Mouse (Mus musculus): ENCODE data around the gene Bahcc1. TPM values are rescaled to one million over a fixed set of nuclear protein-coding genes. Genes with fewer than 3 reads are reported as not detected.
A peak's percentile ranks its signal among the peaks of the same experiment; 100 is the strongest.

Bahcc1 gene
- total RNA-seq, 1 experiment from 2014 or later, result 12.4 TPM

DNA sequence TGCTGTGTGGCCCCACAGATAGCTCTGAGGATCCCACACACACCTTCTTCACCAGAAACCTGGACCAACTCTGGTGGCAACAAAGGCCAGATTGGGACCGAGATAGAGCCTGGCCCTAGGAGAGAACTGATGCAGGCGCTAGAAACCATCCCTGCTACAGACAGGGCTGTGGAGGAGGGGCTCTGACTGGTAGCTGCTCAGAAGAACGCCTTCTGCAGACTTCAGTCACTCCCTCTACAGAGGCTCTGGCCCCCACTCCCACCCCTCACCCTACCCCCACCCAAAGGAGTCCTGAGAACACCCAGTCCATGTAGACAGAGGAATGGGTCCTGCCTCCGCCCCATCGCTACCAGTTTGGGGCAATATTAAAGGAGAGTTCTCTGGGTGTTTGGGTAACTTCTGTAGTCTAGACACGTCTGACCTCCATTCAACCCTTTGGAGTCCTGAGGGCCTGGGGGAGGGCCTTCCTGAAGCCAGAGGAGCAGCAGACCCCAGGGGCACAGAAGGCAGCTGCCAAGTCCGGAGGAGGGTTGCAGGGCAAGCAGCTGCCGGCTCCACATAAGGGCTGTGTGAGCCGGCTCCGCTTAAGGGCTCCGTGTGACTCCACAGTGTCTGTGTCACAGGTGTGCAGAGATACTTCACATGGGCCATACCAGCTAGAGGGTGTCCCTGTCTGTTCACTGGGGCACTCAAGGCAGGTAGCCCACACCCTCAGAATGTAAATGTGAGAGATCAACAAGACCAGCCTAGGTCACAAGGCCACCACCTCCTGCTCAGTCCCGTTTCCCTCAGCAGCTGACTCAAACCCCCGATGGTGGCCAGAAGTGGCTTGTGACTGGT is 63.8 kb downstream of the Bahcc1 start:
- DNase-seq, result no peak

DNA sequence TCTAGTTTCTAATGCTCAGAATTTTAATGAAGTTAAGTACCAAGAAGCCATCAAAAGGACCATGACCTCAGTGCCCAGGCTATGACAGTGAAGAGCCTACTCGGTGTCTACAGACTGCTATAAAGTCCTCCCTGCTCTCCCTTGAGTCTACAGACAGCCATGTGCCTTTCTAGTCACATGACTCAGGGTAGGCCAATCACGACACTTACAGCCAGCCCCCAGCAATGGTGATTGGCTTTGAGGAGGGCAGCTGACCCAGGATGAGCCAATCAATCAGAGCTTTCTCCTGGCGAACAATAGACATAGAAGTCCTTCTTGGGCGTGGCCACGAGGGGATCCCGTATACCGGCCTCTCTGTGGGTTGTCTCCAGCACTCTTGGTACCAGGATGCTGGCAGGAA is 65.0 kb downstream of the Bahcc1 start:
- DNase-seq, result no peak

DNA sequence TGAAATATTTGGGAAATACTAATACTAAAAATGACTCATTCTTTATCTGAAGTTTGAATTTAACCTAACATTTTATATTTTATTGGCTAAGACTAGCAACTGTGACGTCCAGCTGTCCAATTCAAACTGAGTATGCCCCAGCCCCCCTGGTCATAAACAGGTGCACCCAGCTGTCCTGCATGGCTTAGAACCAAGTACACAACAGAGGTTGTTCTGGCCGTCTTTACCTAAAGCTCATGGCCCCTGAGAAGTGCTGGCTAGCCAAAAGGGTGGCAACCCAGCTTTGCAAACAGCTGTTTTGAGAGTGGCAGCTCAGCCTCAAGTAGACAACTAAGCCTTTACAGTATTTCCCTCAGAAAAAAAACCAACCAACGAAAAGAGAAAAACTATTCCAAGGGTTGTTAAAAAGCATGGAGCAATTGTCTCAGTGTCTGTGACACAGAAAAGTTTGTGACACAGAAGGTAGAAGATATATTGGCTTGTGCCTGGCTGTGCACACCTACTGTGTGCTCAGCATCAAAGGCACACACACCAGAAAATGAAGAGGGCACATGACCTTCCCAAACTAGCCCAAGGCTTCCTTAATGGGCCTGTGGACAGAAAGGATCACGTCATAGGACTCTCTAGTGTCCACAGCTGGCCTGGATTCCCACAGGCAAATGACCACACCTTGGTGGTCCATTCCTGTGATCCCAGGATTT is 65.8 kb downstream of the Bahcc1 start:
- no peak for DNase-seq

DNA sequence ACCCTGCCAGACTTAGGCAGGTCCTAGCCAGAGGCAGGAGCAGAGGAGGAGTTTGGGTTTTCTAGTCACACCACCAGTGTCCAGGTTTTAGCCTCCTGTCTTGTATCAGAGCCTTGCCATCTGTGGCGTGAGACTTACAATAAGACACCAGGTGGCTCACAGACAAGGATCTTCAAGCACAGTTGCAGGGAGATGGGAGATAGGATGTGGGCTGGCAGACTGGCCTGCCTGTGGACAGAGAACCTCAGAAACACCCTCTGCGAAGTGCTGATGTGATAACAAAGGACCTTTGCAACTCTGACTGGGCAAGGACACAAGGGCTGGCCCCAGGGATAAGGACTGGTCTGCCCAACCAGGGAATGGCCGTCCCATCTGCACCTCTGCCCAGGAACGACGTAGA is 66.7 kb downstream of the Bahcc1 start:
- no peak for DNase-seq

DNA sequence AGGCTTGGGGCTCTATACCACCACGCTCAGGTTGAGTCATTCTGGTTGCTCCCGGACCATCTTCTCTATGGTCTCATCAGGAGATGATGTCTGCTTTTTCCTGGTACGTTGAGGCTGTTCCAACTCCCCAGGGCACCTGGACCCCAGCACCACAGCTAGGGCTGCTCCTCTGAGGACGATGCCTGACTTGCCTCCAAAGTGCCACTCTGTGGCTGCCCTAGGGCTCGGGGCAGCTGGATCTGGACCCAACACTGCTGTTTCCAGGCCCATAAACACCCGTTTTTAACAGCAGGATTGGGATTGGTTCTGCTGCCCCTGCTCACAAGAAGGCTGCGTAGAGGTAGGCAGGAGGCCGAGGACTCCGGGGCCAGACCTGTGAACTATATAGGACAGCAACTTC is 70.4 kb downstream of the Bahcc1 start:
- peak; percentile 3 for DNase-seq

DNA sequence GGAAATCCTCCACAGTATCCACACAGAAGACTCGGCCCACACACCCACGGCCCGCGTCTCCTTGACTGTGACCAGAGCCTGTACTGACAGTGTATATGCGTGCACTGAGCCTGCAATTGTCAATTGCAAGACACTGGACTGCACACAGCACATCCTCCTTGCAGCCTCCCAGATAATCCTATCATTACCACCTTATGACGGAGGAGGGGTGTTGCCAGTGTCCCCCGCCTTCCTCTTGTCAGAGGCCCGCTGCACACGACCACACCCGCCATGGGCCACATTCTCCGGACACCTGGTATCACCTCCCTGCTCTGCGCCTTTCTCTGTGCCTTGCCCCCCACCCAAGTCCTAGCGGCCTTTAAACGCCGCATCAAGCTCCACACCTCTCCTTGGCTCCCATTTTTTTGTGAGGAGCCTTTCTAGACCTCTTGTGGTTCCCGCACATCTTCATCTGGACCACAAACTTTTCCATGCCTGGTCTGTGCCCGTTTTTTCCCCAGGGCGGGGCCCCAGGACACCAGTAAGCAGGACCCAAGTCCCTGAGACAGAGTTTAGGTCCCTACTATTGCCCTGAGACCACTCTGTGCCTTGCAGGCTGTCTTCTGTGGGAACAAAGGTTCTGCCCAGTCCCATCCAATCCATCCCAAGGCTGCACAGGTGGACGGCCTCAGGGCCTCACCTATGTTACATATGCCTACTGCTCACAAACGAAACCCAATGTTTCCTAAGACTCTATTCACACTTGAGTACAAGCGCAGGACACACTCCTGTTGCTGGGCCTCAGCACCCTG is 71.0 kb downstream of the Bahcc1 start:
- peak; percentile 4 for DNase-seq

DNA sequence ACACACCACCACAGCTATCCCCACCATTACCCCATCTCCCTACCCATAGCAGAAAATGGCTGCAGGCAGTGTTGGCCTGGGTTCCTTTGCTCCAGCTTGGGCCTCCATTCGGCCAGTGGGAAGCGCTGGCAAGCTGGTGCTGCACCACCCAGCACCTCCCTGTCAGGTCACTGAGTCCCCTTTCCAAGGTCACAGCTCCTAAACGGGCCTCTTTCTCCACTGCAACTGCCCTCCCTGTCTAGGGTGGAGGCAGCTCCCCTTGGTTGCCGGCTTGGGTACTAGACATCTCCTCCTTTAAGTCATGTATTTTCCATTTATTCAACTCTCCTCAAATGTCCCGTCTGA is 71.6 kb downstream of the Bahcc1 start:
- DNase-seq, result peak; percentile 9

DNA sequence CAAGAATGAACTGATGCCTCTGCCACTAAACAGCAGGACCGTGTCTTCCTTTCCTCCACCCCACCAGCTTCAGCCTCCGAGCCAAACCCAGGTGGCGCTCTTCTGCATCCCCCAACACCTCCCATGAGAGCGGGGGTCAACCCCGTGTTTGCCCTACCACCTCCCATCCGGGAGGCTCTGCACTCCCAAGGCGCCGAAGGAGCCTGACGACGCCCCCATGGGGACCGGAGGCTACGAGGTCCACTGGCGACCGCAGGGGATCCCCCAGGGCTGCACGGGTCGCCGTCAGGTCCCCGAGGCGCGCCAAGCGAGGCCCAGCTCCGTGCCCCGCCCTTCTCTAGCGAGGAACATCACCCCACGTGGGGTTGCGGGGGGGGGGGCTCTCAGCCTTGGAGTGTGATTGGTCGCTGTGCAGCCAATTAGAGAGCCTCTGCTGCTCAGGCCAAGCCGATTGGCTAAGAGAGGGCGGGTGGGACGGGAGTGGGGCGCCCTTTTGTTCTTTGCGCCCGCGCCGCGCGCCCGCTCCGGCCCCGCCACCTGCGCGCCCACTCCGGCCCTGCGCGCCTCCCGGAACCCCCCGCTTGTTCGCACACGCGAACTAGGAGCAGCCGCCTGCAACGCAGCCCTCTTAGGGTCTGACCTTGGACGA is 72.3 kb downstream of the Bahcc1 start:
- DNase-seq, result peak; percentile 95

DNA sequence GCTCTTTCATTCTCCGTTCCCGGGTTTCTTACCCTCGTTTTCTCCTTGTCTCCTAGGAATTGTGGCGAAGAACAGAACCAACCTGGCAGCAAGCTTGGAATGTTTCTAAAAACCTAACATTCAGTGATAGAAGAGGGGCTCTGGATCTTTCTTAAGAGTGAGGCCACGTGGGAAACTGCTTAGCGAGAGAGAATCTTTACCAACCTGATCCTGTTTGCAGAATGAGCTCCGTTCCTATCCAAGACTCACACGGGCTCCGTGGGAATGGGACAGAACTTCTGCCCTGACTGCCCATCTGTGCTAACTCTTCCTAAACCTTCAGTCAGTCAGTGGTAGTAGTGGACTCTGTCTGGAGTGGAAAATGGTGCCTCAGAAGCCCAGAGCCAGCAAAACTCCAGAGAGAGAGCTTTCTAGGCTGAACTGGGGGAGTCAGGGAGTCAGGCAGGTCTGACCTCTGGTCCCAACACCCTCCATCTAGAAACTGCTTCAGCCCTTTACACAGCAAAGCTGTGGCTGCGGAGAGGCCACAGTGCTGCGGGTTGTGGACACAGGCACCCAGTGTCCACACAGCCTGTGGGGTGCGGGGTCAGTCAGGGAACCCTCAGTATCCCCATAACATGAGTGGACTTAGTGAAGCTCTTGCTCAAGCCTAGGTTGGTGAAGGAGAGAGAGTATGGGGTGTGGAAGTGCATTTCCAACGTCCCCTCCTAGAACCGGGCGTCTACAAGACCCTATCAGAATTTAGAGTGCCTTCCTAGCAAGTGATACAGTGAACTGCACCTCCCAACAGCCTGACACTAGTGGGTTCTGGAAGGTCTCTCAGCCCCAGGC is 73.0 kb downstream of the Bahcc1 start:
- DNase-seq, result no peak

DNA sequence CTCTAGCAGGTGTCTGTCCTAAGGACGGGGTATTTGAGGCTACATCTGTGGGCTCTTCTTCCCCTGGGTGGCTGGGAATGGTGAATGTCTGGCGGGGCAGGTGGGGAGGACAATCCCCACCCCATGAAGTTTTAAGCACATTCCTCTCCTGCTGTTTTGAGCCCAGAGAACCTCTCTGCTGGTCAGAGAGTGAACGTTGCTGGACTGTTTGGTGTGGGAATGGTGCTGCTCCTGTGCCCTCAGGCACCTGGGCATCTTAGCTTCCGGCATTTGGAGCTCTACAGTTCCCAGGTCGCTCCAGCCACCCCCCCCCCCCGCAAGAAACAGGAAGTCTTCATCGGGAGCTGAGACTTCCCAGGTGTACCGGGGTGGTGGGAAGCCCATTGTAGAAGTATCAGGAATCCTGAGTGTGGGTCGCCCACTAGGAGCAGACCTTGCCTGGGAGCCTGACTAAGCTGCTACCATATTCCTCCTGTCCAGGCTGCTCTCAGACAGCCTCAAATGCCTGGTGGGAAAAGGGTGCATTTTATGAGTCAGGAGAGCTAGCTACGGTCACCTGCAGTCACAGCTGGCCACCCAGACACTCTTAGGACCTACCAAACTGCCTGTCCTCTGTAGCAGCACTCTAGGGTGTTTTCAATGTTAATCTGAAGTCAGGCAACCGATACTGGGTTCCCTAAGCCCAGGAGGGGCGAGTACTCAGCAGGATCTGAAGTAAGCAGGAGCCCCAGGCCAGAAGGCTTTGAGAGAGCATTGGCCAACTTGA is 73.8 kb downstream of the Bahcc1 start:
- DNase-seq, result peak; percentile 3

DNA sequence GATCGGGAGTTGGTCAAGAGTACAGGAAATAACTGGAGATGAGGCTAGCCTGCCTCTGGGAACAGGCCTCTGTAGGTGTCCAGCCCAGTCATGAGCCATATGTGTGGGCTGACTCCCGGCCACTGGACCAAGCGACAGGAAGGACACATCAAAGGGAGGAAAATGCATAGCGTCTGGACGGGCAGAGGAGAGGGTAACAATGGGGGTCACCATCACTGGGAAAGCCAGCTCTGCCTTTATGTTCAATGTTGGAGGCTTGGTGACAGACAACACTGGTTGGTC is 74.3 kb downstream of the Bahcc1 start:
- DNase-seq, result no peak

DNA sequence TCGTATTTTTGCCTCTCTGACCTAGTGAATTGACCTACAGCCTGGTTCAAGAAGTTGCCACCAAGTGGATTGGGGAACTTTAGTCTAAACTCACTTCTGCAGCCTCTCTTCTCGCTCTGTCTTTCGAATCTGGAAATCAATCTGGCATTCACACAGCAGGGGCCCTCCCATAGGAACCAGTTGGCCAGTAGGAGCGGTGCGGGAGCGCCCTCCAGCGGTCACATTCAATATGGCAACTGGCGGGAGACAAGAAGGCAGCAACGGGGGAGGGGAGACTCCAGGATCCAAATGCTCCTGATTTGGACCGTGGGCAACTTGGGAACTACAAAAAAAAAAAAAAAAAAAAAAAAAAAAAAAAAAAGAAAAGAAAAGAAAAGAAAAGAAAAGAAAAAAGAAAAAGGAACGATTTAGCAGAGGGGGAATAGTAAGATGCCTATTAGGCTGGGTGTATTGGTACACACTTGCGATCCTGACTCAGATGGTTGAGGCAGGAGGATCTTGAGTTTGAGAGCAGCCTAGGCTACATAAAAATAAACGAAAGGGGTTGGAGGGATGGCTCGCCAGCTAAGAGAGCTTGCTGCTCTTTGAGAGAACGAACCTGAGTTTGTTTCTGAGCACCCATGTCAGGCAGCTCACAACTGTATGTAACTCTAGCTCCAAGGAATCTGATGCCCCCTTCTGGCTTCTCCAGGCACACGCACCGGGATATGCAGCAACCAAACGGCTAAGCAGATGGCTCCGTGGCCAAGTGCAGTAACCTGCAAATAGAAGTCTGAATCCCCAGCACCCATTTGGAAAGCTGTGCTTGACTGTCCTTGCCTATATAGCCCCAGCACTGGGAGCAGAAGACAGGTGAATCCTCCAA is 75.1 kb downstream of the Bahcc1 start:
- DNase-seq, result peak; percentile 97

DNA sequence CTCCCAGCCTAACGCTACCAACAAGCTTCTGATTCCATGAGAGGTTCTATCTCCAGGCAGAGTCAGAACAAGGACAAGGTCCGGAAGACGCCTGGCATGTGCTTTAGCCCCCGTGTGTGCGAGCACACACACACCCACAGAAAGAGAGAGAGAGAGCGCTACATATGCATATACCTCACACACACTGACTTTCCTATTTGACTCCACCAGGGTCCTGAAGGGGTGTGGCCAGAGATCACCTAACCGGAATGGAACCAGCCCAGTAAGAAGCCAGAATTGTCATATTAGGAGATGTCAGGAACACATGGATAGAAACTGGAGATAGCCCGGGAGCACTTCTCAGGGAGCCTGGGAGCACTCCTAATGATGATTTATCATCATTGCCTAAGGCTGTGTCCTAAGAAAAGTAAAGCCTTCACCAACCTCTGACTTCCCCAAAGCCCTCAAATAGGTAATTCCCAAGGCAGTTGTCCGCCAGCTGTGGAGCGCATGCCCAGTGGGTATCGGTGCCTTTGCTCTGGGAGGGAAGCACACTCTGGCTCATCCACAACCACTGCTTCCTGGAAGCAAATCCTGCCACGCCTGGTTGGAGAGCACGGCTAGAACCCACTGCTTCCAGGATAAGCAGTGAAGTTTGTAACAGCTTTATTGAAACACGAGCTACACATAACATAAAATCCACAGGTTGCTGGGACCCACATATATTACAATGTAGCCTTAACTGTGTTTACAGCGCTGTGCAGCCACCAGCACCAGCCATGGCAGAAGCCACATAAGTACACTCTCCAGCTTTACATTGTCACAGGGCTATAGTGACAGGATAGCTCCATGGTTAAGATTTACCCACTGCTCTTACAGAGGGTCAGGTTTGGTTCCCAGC is 75.9 kb downstream of the Bahcc1 start:
- no peak for DNase-seq

DNA sequence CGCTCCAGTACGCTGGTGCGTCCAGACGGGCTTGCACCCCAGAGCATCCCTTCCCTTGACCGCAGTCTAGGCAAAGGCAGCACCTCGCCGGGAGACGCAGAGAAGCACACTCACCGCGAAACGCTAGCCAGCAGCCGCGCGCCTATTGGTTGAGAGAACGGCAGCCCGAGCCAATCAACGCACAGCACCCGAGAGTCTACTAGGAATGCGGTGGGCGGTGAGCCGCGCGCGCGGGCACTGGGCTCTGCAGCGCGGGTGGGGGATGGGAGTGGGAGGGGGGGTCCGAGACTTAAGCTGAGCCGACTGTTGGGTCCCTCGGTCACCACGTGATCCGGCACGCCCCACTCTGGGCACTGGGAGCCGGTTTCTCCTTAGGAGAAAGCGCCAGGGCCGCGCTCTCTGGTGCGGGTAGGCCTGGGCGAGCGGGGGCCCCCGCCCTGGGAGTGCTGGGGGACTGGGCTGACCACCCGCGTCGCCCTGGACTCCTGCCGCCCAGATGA is 78.1 kb downstream of the Bahcc1 start:
- DNase-seq, result peak; percentile 95

DNA sequence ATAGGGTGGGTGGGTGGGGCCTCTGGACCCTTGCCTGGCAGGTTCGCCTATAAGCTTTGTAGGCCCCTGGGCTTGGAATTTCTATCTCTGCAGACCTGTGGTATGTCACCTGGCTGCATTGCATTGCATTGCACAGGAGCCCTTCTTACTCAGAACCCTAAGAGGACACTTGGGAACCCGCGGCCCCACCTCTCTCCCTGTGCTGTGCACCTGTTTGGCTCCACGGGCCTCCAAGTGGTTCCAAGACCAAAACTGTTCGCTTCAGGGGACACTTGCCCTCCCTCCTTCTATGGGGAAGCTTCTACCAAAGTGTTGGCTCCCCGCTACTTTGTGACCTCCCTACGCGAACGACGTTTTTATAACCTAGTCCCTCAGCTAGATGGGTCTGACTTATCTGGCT is 78.8 kb downstream of the Bahcc1 start:
- no peak for DNase-seq

DNA sequence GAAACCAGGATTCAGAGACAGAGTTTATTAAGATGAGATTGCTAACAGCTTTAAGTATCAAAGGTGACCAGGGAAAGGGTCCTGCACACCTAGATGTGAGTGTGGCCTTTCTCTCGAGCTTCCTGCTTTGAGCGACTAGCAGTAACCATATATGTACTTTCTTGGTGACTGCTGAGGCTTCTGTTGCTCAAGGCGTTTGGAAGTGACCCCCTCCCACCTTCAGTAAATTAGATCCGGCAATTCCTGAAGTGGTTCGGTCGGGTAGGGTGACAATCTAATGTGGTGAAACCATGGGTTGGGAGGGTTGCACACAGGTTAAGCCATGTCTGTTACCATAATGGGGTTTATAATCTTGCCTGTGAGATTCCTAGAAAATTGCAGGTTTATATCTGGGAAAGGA is 79.3 kb downstream of the Bahcc1 start:
- DNase-seq, result no peak

DNA sequence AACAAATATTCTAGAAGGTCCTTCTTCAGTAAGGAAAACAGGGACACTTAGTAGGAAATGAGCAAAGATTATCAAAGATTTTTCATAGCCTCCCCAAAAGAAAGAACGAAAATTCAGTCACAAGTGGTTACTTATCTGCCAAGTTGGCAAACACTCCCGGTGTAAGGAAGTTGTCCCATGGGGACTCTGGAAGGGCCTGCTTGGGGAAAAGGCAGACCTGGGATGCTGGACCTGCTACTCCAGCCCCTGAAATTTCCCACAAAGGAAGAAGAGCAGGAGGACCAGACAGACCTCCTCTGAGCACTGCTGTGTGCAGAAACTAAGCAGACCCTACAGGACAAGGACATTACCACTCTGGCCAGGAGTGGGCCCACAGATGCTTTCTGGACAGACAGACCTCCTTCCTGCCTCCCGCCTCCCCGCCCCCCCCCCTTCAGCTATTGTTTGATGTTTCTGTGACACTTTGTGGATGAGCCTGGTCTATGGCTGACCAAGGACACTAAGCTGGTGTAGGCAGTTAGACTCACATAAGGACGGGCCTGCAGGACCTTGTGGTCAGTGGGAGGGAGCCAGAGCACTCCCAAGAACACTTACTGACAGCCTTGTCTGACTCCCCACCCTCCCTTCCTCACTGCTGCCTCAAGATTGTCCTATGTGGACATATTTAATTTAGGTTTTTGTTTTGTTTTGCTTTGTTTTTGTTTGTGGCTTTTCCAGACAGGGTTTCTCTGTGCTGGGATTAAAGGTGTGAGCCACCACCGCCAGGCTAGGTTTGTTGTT is 81.3 kb downstream of the Bahcc1 start:
- no peak for DNase-seq
